Mouse (Mus musculus) olfactory bulb, adult 2 months (tissue): ENCODE results near the gene Rptor. TPM values are rescaled to one million over a fixed set of nuclear protein-coding genes. Genes with fewer than 3 reads are reported as not detected.

Experiments
- H3K27ac ChIP-seq: fragments of 200-500 bp; 2 replicates; pipeline ENCODE4 v1.5.1; 2012; ENCODE audit warnings: low read depth, low read length; ENCODE audit not compliant: insufficient read depth
- H3K4me1 ChIP-seq: fragments of 200-500 bp; 2 replicates; pipeline ENCODE4 v1.6.1; 2012; ENCODE audit warnings: low read length; ENCODE audit not compliant: control insufficient read depth, insufficient read depth
- H3K4me3 ChIP-seq: fragments of 200-500 bp; 2 replicates; pipeline ENCODE4 v1.5.1; 2012; ENCODE audit warnings: mild to moderate bottlenecking, low read depth, low read length, moderate library complexity; ENCODE audit not compliant: insufficient read depth
- CTCF ChIP-seq: fragments of 200-500 bp; IDR thresholded peaks from 2 replicates; pipeline ENCODE4 v1.5.1; 2012; ENCODE audit warnings: low read depth, mild to moderate bottlenecking, low read length, moderate library complexity; ENCODE audit not compliant: insufficient read depth
- POLR2A ChIP-seq: fragments of 200-500 bp; IDR thresholded peaks from 2 replicates; pipeline ENCODE4 v1.6.1; 2012; ENCODE audit warnings: mild to moderate bottlenecking, low read depth, low read length, moderate library complexity; ENCODE audit not compliant: insufficient read depth
- WGBS: fragments of 180-500 bp; shearing (Covaris S2); methylation state at CpG from one replicate; pipeline ENCODE4 v1.1.7; 2018; 5-methylcytosine and 5-hydroxymethylcytosine counted together
- polyA plus RNA-seq: library from polyadenylated mRNA; stranded (reverse); fragments of >200 nt; gene quantifications from 2 replicates; pipeline ENCODE4 v1.2.4, GENCODE M21; 2012; ENCODE audit warnings: low replicate concordance; ENCODE audit not compliant: missing spikeins, insufficient read depth, insufficient read length

Rptor gene
- polyA plus RNA-seq, 1 experiment: 61.2 TPM

DNA sequence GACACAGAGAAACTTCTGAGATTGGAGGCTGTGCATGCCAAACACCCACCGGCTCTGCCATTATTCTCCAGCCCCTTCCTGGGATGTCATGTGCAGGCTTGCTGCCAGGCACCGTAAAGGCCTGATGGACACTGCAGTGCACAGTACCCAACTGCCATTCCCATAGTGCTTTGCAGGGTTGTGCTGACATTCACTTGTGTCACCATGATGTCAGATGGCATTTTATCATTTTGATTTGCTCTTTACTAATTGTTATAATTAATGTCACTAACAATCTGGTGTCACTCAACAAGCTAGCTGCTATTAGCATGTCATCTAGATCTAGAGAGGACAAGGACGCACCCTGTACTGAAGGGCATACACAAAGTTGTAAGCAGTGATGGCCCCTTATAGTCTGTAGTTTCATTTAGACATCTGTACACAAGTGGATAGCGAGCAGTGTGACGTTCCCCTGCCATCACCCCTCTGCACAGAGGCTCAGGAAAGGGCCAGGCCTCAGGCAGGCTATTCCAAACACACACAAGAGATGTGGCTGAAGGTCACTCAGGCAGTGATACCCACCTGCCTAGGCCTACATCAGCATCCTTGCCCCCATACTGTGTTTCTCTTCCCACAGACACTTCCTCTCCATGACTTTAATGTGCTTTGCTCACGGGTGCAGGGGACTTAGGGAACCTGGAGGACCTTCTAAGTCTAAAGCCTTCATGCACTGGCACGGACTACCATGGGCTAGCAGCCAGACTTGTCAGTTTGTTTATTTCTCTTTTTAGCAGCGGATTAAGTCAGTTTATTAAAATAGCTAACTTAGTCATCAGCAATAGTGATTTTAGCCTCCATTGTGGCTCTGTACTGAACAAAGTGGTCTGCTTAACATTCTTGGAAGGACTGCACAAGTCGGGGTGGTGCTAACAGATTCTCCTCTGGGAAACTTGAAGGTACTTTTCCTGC, 117.7 kb downstream of the Rptor start:
- no peak overlapping the region for H3K4me3 ChIP-seq
- no peak overlapping the region for H3K27ac ChIP-seq
- WGBS: 55% methylated on average over 9 of the region's 9 CpGs
- TF ChIP-seq CTCF (no peak), POLR2A (no peak)
- H3K4me1 ChIP-seq: peaks cover 11% of the 10 kb centered on the region

DNA sequence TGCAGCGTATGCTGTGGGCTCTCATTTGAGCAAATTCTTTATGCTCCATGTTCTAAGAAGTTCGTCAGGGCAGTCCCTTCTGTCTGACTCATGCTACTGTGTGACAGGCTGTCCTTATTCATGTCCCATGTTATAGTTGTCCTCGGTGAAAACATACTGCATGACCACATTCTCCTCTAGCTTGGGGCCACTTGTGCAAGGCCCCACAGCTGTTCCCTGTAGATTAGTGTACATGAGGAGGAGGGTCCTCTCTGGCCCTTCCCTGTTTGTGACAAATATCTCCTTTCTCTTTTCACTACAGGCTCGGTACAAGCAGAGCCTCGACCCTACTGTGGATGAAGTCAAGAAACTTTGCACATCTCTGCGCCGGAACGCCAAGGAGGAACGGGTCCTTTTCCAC, 122.0 kb downstream of the Rptor start:
- no peak overlapping the region for H3K27ac ChIP-seq
- 81% methylated on average over 9 of the region's 9 CpGs for WGBS
- H3K4me3 ChIP-seq: no peak overlapping the region
- TF ChIP-seq POLR2A (no peak), CTCF (no peak)
- H3K4me1 ChIP-seq: peaks cover 9% of the 10 kb centered on the region

DNA sequence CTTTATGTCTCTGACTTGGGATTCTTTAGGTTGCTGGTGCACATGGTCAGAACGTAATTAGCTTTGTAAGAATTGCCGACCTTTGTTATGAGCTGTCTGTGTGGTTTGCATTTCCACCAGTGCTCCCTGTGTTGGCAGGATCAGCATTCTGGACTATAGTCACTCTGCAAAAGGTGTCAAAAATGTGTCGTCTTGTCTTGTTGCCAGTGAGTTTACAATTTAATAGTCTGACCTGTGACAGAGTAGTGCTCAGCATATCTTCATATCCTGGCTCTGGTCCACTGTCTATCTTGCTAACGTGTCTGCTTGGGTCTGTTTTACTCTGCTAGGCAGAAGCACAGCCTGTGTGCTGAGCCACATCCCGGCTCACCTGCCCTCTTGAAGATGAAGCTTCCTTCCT, 128.7 kb downstream of the Rptor start:
- H3K27ac ChIP-seq: no peak overlapping the region
- WGBS: 85% methylated on average over 5 of the region's 5 CpGs

DNA sequence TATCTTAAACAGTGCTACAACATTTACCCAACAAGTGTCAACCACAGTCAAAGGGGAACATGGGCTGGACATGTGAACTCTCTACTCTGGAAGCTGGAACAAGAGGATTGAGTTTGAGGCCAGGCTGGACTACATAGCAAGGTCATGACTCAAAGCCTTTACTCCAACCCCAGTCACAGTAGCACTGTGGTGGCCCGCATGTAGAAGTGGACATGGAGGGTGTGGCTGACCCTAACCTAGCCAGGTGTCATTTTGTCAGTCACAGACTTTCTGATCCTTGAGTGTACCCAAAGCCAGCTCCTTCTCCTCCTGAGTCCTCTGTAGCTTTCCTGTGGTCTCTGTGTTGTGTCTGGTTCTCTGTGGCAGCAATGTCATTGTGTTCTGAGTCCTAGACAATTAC, 129.7 kb downstream of the Rptor start:
- WGBS: 100% methylated on average over 1 of the region's 1 CpGs
- H3K27ac ChIP-seq: no peak overlapping the region
- H3K4me1 ChIP-seq: peaks cover 8% of the 10 kb centered on the region; the same call in 1 of the 2 replicates
- H3K4me3 ChIP-seq: no peak overlapping the region
- no peak for TF ChIP-seq POLR2A
- TF ChIP-seq CTCF: no peak

More for the DNA sequence above, 128.7 kb downstream of the Rptor start:
- Histone ChIP-seq H3K4me3 (no peak overlapping the region), H3K4me1 (0 out of 2 replicates have a peak, but pooled peaks cover 6% of the 10 kb centered on the region)
- no peak for TF ChIP-seq POLR2A

GRCm38 (mm10) chr11:119732961-119733656, 130.4 kb downstream of the Rptor start:
- H3K27ac ChIP-seq: no peak overlapping the region
- peaks cover 8% of the 10 kb centered on the region; the same call in 1 of the 2 replicates for H3K4me1 ChIP-seq

DNA sequence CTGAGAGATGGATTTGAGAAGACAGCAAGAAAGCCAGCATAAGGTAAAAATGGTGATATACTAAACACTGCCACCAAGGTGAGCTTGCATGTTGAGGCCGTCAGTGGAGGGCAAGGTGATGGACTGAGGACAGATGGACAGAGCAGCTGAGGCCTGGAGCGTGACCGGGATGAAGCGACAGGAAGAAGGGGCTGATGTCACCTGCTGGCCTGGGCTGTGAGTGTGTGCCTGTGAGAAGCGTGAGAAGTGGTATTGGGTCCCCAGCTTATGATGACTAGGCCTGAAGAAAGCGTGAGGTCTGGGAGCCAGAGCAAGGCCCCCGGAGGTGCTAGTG, 130.9 kb downstream of the Rptor start:
- no peak for TF ChIP-seq POLR2A
- no peak for TF ChIP-seq CTCF
- Histone ChIP-seq H3K27ac (no peak overlapping the region), H3K4me1 (peaks cover 12% of the 10 kb centered on the region), H3K4me3 (no peak overlapping the region)
- 95% methylated on average over 7 of the region's 7 CpGs for WGBS

More at GRCm38 (mm10) chr11:119732961-119733656, 130.4 kb downstream of the Rptor start:
- TF ChIP-seq POLR2A (no peak), CTCF (no peak)
- WGBS: 49% methylated on average over 4 of the region's 4 CpGs
- no peak overlapping the region for H3K4me3 ChIP-seq

- Histone ChIP-seq H3K4me3 (no peak overlapping the region), H3K27ac (no peak overlapping the region), H3K4me1 (peaks cover 23% of the 10 kb centered on the region)
- TF ChIP-seq POLR2A (no peak), CTCF (no peak)
- 89% methylated on average over 2 of the region's 2 CpGs for WGBS
Observed at GRCm38 (mm10) chr11:119735152-119735551, 132.4 kb downstream of the Rptor start.

DNA sequence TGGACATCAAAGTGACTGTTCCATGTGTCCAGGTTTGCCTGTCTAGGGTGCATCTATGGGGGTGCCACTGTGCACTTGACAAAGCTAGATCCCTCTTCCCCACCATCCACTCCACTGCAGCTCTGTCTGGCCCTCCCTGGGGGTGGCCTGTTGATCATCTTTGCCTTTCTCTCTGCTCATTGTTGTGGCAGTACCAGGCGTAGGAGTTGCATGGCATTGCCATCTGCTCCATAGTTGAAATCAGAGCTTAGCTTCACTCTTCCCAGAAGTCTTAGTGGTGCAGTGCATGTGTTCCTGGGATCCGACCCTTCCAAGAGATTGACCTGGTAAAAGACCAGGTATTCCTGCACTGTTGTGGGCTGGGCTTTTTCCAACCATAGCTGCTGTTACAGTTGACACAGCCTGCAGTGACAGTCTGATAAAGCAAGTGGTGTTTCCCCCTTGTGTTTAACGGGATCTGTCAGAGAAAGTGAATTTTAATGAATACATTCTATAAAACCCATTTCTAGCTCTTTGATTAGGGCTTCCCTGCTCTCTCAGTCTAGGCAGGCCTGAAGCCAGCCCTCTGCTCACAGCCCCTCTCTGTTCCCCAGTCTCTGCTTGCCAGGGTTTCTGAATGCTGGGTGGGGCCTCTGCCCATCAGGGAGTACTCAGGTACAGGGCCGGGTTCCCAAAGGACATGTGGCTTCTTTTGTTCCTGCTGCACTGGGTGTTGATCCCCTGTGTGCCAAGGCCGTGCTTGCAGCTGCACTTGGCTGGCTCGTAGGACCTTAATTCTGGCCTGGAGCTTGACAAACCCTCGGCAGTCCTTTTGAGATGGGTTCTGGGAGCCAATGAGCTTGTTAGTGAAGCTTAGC, 136.5 kb downstream of the Rptor start:
- 26% methylated on average over 7 of the region's 7 CpGs for WGBS
- TF ChIP-seq CTCF (no peak), POLR2A (no peak)
- H3K4me1 ChIP-seq: peaks cover 26% of the 10 kb centered on the region
- H3K27ac ChIP-seq: peak overlapping the region; percentile 42; the same call in 1 of the 2 replicates
- no peak overlapping the region for H3K4me3 ChIP-seq

GRCm38 (mm10) chr11:119741401-119741800, 138.7 kb downstream of the Rptor start:
- peaks cover 34% of the 10 kb centered on the region for H3K4me1 ChIP-seq
- no peak for TF ChIP-seq CTCF
- no peak for TF ChIP-seq POLR2A
- 97% methylated on average over 1 of the region's 1 CpGs for WGBS
- H3K4me3 ChIP-seq: no peak overlapping the region
- no peak overlapping the region for H3K27ac ChIP-seq
